Mouse (Mus musculus) cortical plate, adult 2 months (tissue): Measurements from ENCODE around the gene Ifnlr1.

Experiments
- CTCF ChIP-seq: fragments of 200-500 bp; IDR thresholded peaks from 2 replicates; pipeline ENCODE4 v1.5.1; 2011; ENCODE audit warnings: mild to moderate bottlenecking, control low read depth, low read length; ENCODE audit not compliant: insufficient read depth; ENCODE audit errors: extremely low read depth
- POLR2A ChIP-seq: fragments of 200-500 bp; IDR thresholded peaks from 2 replicates; pipeline ENCODE4 v1.6.1; 2011; ENCODE audit warnings: mild to moderate bottlenecking, low read length, control low read depth; ENCODE audit not compliant: insufficient read depth; ENCODE audit errors: extremely low read depth

DNA sequence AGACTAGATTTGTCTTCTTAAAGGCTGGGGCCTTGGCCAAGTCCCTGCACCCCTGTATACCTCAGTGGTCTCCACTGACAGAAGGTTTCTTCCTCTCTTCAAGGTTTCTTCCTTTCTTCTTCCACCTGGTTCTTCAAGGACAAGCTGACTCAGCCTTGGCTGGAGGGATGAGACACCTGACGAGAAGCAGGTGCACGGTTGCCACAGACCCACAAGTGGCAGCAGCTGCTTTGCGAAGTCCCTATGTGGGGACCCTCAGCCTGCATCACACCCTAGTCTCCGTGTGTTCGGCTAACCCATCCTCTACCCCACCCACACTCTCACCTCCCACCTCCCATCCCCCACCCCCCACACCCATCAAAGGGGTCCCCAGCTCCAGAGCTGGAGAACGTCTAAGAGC lies 24.1 kb upstream of the Ifnlr1 start:
- TF ChIP-seq POLR2A (no peak), CTCF (no peak)
